Mouse (Mus musculus): ENCODE measurements around the gene Ldlrap1.

GRCm38 (mm10) chr4:134749301-134750030, 18.4 kb downstream of the Ldlrap1 start:
- TF ChIP-seq CTCF (IDR thresholded peaks at IDR 0.05; ENCODE audit: borderline replicate concordance, control insufficient read depth, extremely low read depth, insufficient read depth, low read length, poor library complexity) (peak; percentile 83), POLR2A (IDR thresholded peaks at IDR 0.05; ENCODE audit: control insufficient read depth, extremely low read depth, insufficient read depth, low read length, poor library complexity) (no peak)
